Mouse (Mus musculus): Measurements from ENCODE around the gene Orm3. TPM values are rescaled to one million over a fixed set of nuclear protein-coding genes. Genes with fewer than 3 reads are reported as not detected.
"Not testable (repeated sequence)": the region's sequence is repeated elsewhere in the genome, so short reads cannot be mapped to it uniquely, and the experiment has no call there.

The Orm3 gene
- polyA plus RNA-seq (2015; fragmentation: Nextera tagmentation; extraction: Ambion mirVana) = not detected in 2 replicates

- WGBS (ENCODE audit: insufficient replicate concordance) = 37% methylated on average over 4 of the region's 4 CpGs
Observed at GRCm38 (mm10) chr4:63355877-63356665, at the start of gene Orm3. TSS of gene Orm3 (plus strand) at chr4:63356162.

GRCm38 (mm10) chr4:63307175-63308062, 48.5 kb upstream of the Orm3 start:
- H3K9ac ChIP-seq = no peak overlapping the region
- H3K4me1 ChIP-seq (replicated peaks) = no peaks in the 10 kb centered on the region
- no peak overlapping the region for H3K27ac ChIP-seq (replicated peaks)
- H3K36me3 ChIP-seq (replicated peaks) = 0 out of 2 replicates have a peak, but pooled peaks cover 3% of the 10 kb centered on the region
- no peak; the same call in 1 of the 2 replicates for ATAC-seq (ENCODE audit: insufficient read depth)
- H3K4me2 ChIP-seq = no peak overlapping the region
- WGBS (ENCODE audit: insufficient replicate concordance) = 23% methylated on average over 21 of the region's 21 CpGs
- H3K9me3 ChIP-seq (replicated peaks) = no peaks in the 10 kb centered on the region
- no peak overlapping the region for H3K4me3 ChIP-seq (replicated peaks)
- H3K27me3 ChIP-seq = no peaks in the 10 kb centered on the region

More at GRCm38 (mm10) chr4:63355877-63356665, at the start of gene Orm3:
- Histone ChIP-seq H3K4me1 (replicated peaks) (no peaks in the 10 kb centered on the region), H3K4me3 (replicated peaks) (no peak within 1 kb of the TSS), H3K27ac (replicated peaks) (no peak within 1 kb of the TSS), H3K4me2 (no peak within 1 kb of the TSS), H3K9me3 (replicated peaks) (no peaks in the 10 kb centered on the region), H3K27me3 (no peaks in the 10 kb centered on the region), H3K36me3 (replicated peaks) (no peaks in the 10 kb centered on the region), H3K9ac (no peak within 1 kb of the TSS)
- ATAC-seq (ENCODE audit: insufficient read depth) = no peak

DNA sequence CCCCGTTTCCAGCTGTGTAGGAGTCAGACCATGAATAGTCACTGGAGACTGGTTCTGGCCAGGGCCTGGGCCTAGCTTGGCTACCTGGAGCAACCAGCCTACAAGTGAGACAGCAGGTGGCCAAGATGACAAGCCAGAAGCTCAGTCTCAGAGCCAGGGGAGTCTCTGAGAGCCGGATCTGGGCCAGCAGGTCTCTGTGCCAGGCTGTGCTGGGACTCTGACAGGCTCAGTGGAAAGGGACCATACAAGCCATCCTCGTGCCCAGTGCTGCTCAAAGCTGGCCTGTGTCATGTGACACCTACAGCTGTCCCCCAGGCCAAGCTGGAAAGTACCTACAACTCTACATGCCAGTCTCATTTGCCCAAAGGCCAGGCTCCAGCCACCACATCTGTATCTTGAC, 47.6 kb upstream of the Orm3 start:
- 47% methylated on average over 3 of the region's 3 CpGs for WGBS (ENCODE audit: insufficient replicate concordance)
- Histone ChIP-seq H3K27ac (replicated peaks) (no peak overlapping the region), H3K4me2 (no peak overlapping the region), H3K4me3 (replicated peaks) (no peak overlapping the region), H3K9ac (no peak overlapping the region), H3K9me3 (replicated peaks) (no peaks in the 10 kb centered on the region), H3K4me1 (replicated peaks) (no peaks in the 10 kb centered on the region), H3K36me3 (replicated peaks) (0 out of 2 replicates have a peak, but pooled peaks cover 3% of the 10 kb centered on the region), H3K27me3 (no peaks in the 10 kb centered on the region)
- ATAC-seq (ENCODE audit: insufficient read depth) = no peak

- WGBS (ENCODE audit: insufficient replicate concordance) = 39% methylated on average over 10 of the region's 10 CpGs
- Histone ChIP-seq H3K4me1 (replicated peaks) (no peaks in the 10 kb centered on the region), H3K27ac (replicated peaks) (no peak overlapping the region), H3K9ac (no peak overlapping the region), H3K27me3 (no peaks in the 10 kb centered on the region), H3K36me3 (replicated peaks) (0 out of 2 replicates have a peak, but pooled peaks cover 3% of the 10 kb centered on the region), H3K4me2 (no peak overlapping the region), H3K9me3 (replicated peaks) (no peaks in the 10 kb centered on the region), H3K4me3 (replicated peaks) (no peak overlapping the region)
- ATAC-seq (ENCODE audit: insufficient read depth) = no peak
Observed at GRCm38 (mm10) chr4:63310247-63310855, 45.6 kb upstream of the Orm3 start.

DNA sequence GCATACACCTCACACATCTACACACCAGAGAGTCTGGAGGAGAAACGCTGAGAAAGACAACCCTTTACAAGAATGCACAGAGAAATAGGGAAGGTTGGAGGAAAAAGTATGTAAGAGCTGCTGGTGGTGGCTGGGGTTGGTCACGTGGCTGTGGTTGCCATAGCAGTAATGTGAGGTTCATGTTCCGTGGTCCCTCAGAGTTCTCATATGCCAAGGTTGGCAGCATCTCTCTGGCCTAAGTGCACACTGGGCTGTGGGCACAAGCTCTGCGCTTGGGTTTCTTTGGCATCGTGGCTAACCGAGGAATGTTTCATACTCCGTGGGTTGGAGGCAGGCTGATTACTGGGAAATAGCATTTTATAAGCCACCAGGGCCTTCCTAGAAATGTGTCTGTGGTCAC, 44.5 kb upstream of the Orm3 start:
- no peak overlapping the region for H3K27ac ChIP-seq (replicated peaks)
- H3K9me3 ChIP-seq (replicated peaks) = no peaks in the 10 kb centered on the region
- WGBS (ENCODE audit: insufficient replicate concordance) = 70% methylated on average over 7 of the region's 7 CpGs
- no peak overlapping the region for H3K4me2 ChIP-seq
- H3K9ac ChIP-seq = no peak overlapping the region
- ATAC-seq (ENCODE audit: insufficient read depth) = no peak
- 0 out of 2 replicates have a peak, but pooled peaks cover 3% of the 10 kb centered on the region for H3K36me3 ChIP-seq (replicated peaks)
- no peaks in the 10 kb centered on the region for H3K4me1 ChIP-seq (replicated peaks)
- H3K27me3 ChIP-seq = no peaks in the 10 kb centered on the region
- no peak overlapping the region for H3K4me3 ChIP-seq (replicated peaks)

- WGBS (ENCODE audit: insufficient replicate concordance) = 59% methylated on average over 5 of the region's 5 CpGs
- no peaks in the 10 kb centered on the region for H3K4me1 ChIP-seq (replicated peaks)
Observed at GRCm38 (mm10) chr4:63314063-63314462, 41.9 kb upstream of the Orm3 start.

GRCm38 (mm10) chr4:63316076-63316746, 39.8 kb upstream of the Orm3 start:
- H3K4me3 ChIP-seq (replicated peaks) = no peak overlapping the region
- WGBS (ENCODE audit: insufficient replicate concordance) = 46% methylated on average over 9 of the region's 9 CpGs
- H3K36me3 ChIP-seq (replicated peaks) = 0 out of 2 replicates have a peak, but pooled peaks cover 3% of the 10 kb centered on the region
- no peak for ATAC-seq (ENCODE audit: insufficient read depth)
- H3K9ac ChIP-seq = no peak overlapping the region
- no peaks in the 10 kb centered on the region for H3K4me1 ChIP-seq (replicated peaks)
- no peaks in the 10 kb centered on the region for H3K9me3 ChIP-seq (replicated peaks)
- H3K4me2 ChIP-seq = no peak overlapping the region
- H3K27ac ChIP-seq (replicated peaks) = no peak overlapping the region
- no peaks in the 10 kb centered on the region for H3K27me3 ChIP-seq

More at GRCm38 (mm10) chr4:63314063-63314462, 41.9 kb upstream of the Orm3 start:
- no peak for ATAC-seq (ENCODE audit: insufficient read depth)
- Histone ChIP-seq H3K4me2 (no peak overlapping the region), H3K27ac (replicated peaks) (no peak overlapping the region), H3K27me3 (no peaks in the 10 kb centered on the region), H3K4me3 (replicated peaks) (no peak overlapping the region), H3K9ac (no peak overlapping the region), H3K36me3 (replicated peaks) (0 out of 2 replicates have a peak, but pooled peaks cover 3% of the 10 kb centered on the region), H3K9me3 (replicated peaks) (no peaks in the 10 kb centered on the region)

DNA sequence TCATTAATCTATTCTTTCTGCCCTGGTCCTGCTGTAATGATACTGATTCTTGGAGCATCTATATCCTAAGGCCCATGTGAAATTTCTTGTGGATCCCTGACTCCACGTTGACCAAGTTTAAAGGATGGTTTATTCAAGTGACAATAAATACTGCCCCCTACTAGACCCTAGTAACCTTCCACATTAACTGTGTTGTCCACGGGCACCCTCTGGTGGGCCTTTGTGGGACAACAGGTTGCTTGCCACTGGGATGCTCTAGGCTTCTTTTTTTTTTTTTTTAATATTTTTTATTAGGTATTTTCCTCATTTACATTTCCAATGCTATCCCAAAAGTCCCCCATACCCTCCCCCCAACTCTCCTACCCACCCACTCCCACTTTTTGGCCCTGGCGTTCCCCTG, 36.4 kb upstream of the Orm3 start:
- not testable (repeated sequence) for H3K27me3 ChIP-seq; H3K4me2 ChIP-seq; H3K9ac ChIP-seq; H3K9me3 ChIP-seq (replicated peaks); ATAC-seq (ENCODE audit: insufficient read depth); H3K27ac ChIP-seq (replicated peaks); H3K36me3 ChIP-seq (replicated peaks); H3K4me1 ChIP-seq (replicated peaks); H3K4me3 ChIP-seq (replicated peaks)
- 18% methylated on average over 3 of the region's 3 CpGs for WGBS (ENCODE audit: insufficient replicate concordance)

DNA sequence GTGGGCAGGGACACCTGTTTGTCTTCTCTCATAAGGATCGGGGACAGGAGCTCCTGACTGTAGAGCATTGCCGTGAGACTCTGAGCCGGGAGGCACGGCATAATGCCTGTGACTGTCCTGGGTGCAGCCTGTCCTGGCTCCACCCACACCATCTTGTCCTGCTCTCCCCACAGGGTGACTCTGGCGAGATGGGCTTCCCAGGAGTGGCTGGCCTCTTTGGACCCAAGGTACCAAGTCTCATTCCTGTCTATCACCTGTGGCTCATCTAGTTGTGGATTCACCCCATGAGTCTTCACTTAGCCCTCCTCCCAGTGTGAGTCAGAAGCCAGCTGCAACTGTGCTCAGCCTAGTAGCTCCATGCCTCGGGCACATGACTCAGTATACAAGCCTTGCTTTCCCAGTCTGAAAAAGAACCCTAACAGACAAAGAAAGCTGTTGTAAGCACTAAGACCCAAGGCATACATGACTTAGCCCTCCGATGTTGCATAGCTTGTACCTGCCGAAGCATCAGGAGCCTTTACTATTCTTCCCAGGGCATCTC, 32.6 kb upstream of the Orm3 start:
- no peak for ATAC-seq (ENCODE audit: insufficient read depth)
- Histone ChIP-seq H3K4me1 (replicated peaks) (no peaks in the 10 kb centered on the region), H3K9ac (no peak overlapping the region), H3K36me3 (replicated peaks) (no peaks in the 10 kb centered on the region; the same call in 1 of the 2 replicates), H3K4me2 (no peak overlapping the region), H3K4me3 (replicated peaks) (no peak overlapping the region), H3K27me3 (no peaks in the 10 kb centered on the region), H3K27ac (replicated peaks) (no peak overlapping the region), H3K9me3 (replicated peaks) (no peaks in the 10 kb centered on the region)
- 66% methylated on average over 8 of the region's 8 CpGs for WGBS (ENCODE audit: insufficient replicate concordance)

GRCm38 (mm10) chr4:63333403-63333802, 22.6 kb upstream of the Orm3 start:
- no peaks in the 10 kb centered on the region for H3K4me1 ChIP-seq (replicated peaks)
- no peak overlapping the region for H3K4me2 ChIP-seq
- no peak for ATAC-seq (ENCODE audit: insufficient read depth)
- no peak overlapping the region for H3K9ac ChIP-seq
- H3K27ac ChIP-seq (replicated peaks) = no peak overlapping the region
- H3K4me3 ChIP-seq (replicated peaks) = no peak overlapping the region
- H3K27me3 ChIP-seq = no peaks in the 10 kb centered on the region
- WGBS (ENCODE audit: insufficient replicate concordance) = 84% methylated on average over 4 of the region's 4 CpGs
- no peaks in the 10 kb centered on the region; the same call in 1 of the 2 replicates for H3K36me3 ChIP-seq (replicated peaks)
- H3K9me3 ChIP-seq (replicated peaks) = no peaks in the 10 kb centered on the region
